Mouse (Mus musculus): Measurements from ENCODE around the gene Hist1h4m.
"Not testable (repeated sequence)": the region's sequence is repeated elsewhere in the genome, so short reads cannot be mapped to it uniquely, and the experiment has no call there.

Gene Hist1h4m

GRCm38 (mm10) chr13:21811539-21811938 is at the start of gene Hist1h4m:
Gene Hist1h4m, plus strand, starts transcription at chr13:21811746.
- DNase-seq (ENCODE audit: low read depth): not testable (repeated sequence)

GRCm38 (mm10) chr13:21778814-21779766 is 32.5 kb upstream of the Hist1h4m start:
- peak; percentile 98 for DNase-seq (ENCODE audit: low read depth)

GRCm38 (mm10) chr13:21779767-21780731 is 31.5 kb upstream of the Hist1h4m start, which contains the start of gene Hist1h1b:
Gene Hist1h1b, minus strand, starts transcription at chr13:21780625.
- DNase-seq (ENCODE audit: low read depth): peak; percentile 97

GRCm38 (mm10) chr13:21781021-21781555 is 30.5 kb upstream of the Hist1h4m start:
- peak; percentile 73 for DNase-seq (ENCODE audit: low read depth)

GRCm38 (mm10) chr13:21781639-21782038 is 29.9 kb upstream of the Hist1h4m start:
- DNase-seq (ENCODE audit: low read depth): no peak

- peak; percentile 95 for DNase-seq (ENCODE audit: low read depth)
Measured at GRCm38 (mm10) chr13:21782361-21783254, 28.9 kb upstream of the Hist1h4m start.

GRCm38 (mm10) chr13:21783255-21783617 is 28.3 kb upstream of the Hist1h4m start, which contains the start of gene Hist1h3i:
Gene Hist1h3i, minus strand, starts transcription at chr13:21783370.
- peak; percentile 99 for DNase-seq (ENCODE audit: low read depth)

- peak; percentile 87 for DNase-seq (ENCODE audit: low read depth)
Measured at GRCm38 (mm10) chr13:21783734-21784161, 27.8 kb upstream of the Hist1h4m start.

GRCm38 (mm10) chr13:21784311-21784710 is 27.2 kb upstream of the Hist1h4m start:
- DNase-seq (ENCODE audit: low read depth): no peak

GRCm38 (mm10) chr13:21786189-21786898 is 25.2 kb upstream of the Hist1h4m start:
- peak; percentile 90 for DNase-seq (ENCODE audit: low read depth)

- peak; percentile 99 for DNase-seq (ENCODE audit: low read depth)
Measured at GRCm38 (mm10) chr13:21786899-21787629, 24.5 kb upstream of the Hist1h4m start, which contains the start of the genes Hist1h2an and Hist1h2bp. Gene Hist1h2an, minus strand, starts transcription at chr13:21787218. Gene Hist1h2bp, plus strand, starts transcription at chr13:21787461.

- peak; percentile 84 for DNase-seq (ENCODE audit: low read depth)
Measured at GRCm38 (mm10) chr13:21787760-21788593, 23.6 kb upstream of the Hist1h4m start.

- peak; percentile 87 for DNase-seq (ENCODE audit: low read depth)
Measured at GRCm38 (mm10) chr13:21789925-21790324, 21.6 kb upstream of the Hist1h4m start.

- peak; percentile 65 for DNase-seq (ENCODE audit: low read depth)
Measured at GRCm38 (mm10) chr13:21790601-21791283, 20.8 kb upstream of the Hist1h4m start.

- no peak for DNase-seq (ENCODE audit: low read depth)
Measured at GRCm38 (mm10) chr13:21795584-21795983, 16.0 kb upstream of the Hist1h4m start.

GRCm38 (mm10) chr13:21797163-21797562 is 14.4 kb upstream of the Hist1h4m start:
- DNase-seq (ENCODE audit: low read depth): not testable (repeated sequence)

GRCm38 (mm10) chr13:21803058-21803457 is 8.5 kb upstream of the Hist1h4m start:
- DNase-seq (ENCODE audit: low read depth): not testable (repeated sequence)

GRCm38 (mm10) chr13:21810073-21810472 is 1.5 kb upstream of the Hist1h4m start, which contains the start of the genes Hist1h2bq and Hist1h2ao:
Gene Hist1h2bq, minus strand, starts transcription at chr13:21810197.
Gene Hist1h2ao, plus strand, starts transcription at chr13:21810465.
- DNase-seq (ENCODE audit: low read depth): not testable (repeated sequence)
